Comparison of ENCODE assay signal across 29 mouse cellular contexts in genomic region chr8:113990718-113991117, GRCm38 (mm10).
DNase-seq lines count a peak whose midpoint lies in the region; ATAC-seq lines count a peak whose summit lies in the region.
"Had no signal": no experiment of that assay in that cellular context is flagged by ENCODE, and none has a peak within 500 bp of the region (broad histone marks: within the 10 kb centered on the region; RNA-seq: fewer than 3 reads in every experiment).

No protein-coding gene starts in this region.

- WGBS in kidney, embryonic 15.5 days, result 48% methylated on average over 9 of the region's 9 CpGs
- WGBS in embryonic facial prominence, embryonic 12.5 days, result 46% methylated on average over 9 of the region's 9 CpGs
- WGBS in embryonic facial prominence, embryonic 15.5 days, result 47% methylated on average over 9 of the region's 9 CpGs
- WGBS in limb, embryonic 12.5 days, result 43% methylated on average over 9 of the region's 9 CpGs

- H3K27me3 ChIP-seq in kidney, embryonic 15.5 days, result no peaks in the 10 kb centered on the region
- no peaks in the 10 kb centered on the region; the same call in 1 of the 2 replicates for H3K27me3 ChIP-seq in embryonic facial prominence, embryonic 12.5 days
- H3K27me3 ChIP-seq in embryonic facial prominence, embryonic 15.5 days, result peaks cover 2% of the 10 kb centered on the region; the same call in 1 of the 2 replicates
- H3K27me3 ChIP-seq in limb, embryonic 12.5 days, result peaks cover 20% of the 10 kb centered on the region
- H3K27me3 ChIP-seq: stomach, embryonic 15.5 days had no signal

- H3K9me3 ChIP-seq in kidney, embryonic 15.5 days (replicated peaks), result no peaks in the 10 kb centered on the region
- no peaks in the 10 kb centered on the region for H3K9me3 ChIP-seq in embryonic facial prominence, embryonic 12.5 days
- no peaks in the 10 kb centered on the region for H3K9me3 ChIP-seq in embryonic facial prominence, embryonic 15.5 days (replicated peaks)
- no peaks in the 10 kb centered on the region for H3K9me3 ChIP-seq in limb, embryonic 12.5 days
- H3K9me3 ChIP-seq: heart, embryonic 10.5 days; heart, embryonic 15.5 days; stomach, embryonic 15.5 days had no signal

- H3K9ac ChIP-seq in kidney, embryonic 15.5 days, result no peak overlapping the region
- no peak overlapping the region for H3K9ac ChIP-seq in embryonic facial prominence, embryonic 12.5 days
- H3K9ac ChIP-seq in embryonic facial prominence, embryonic 15.5 days, result no peak overlapping the region
- H3K9ac ChIP-seq in limb, embryonic 12.5 days (replicated peaks), result no peak overlapping the region
- H3K9ac ChIP-seq: heart, embryonic 15.5 days; hindbrain, embryonic 14.5 days; liver, embryonic 14.5 days; stomach, embryonic 15.5 days had no signal

- H3K4me2 ChIP-seq in kidney, embryonic 15.5 days, result no peak overlapping the region
- no peak overlapping the region for H3K4me2 ChIP-seq in embryonic facial prominence, embryonic 12.5 days (replicated peaks)
- no peak overlapping the region for H3K4me2 ChIP-seq in embryonic facial prominence, embryonic 15.5 days (replicated peaks)
- no peak overlapping the region; the same call in 1 of the 2 replicates for H3K4me2 ChIP-seq in limb, embryonic 12.5 days
- H3K4me2 ChIP-seq: heart, embryonic 15.5 days; hindbrain, embryonic 14.5 days; stomach, embryonic 15.5 days had no signal

- H3K36me3 ChIP-seq in kidney, embryonic 15.5 days, result no peaks in the 10 kb centered on the region
- no peaks in the 10 kb centered on the region for H3K36me3 ChIP-seq in embryonic facial prominence, embryonic 12.5 days
- no peaks in the 10 kb centered on the region for H3K36me3 ChIP-seq in embryonic facial prominence, embryonic 15.5 days
- no peaks in the 10 kb centered on the region for H3K36me3 ChIP-seq in limb, embryonic 12.5 days
- H3K36me3 ChIP-seq: heart, embryonic 10.5 days; heart, embryonic 15.5 days; stomach, embryonic 15.5 days had no signal

- peak; percentile 56; the same call in 1 of the 2 replicates for ATAC-seq in kidney, embryonic 15.5 days (replicated peaks; ENCODE audit: low FRiP score)
- ATAC-seq in embryonic facial prominence, embryonic 12.5 days (ENCODE audit: insufficient number of reproducible peaks, insufficient read depth, low FRiP score, low TSS enrichment), result 0 out of 2 replicates have a peak, but pooled peaks have one; percentile 47
- ATAC-seq in embryonic facial prominence, embryonic 15.5 days (ENCODE audit: insufficient number of reproducible peaks, low FRiP score, low TSS enrichment, low read depth), result peak; percentile 74; the same call in 1 of the 2 replicates
- peak; percentile 57; the same call in 1 of the 2 replicates for ATAC-seq in limb, embryonic 12.5 days (ENCODE audit: insufficient number of reproducible peaks, insufficient read depth, low FRiP score, low TSS enrichment, low read depth)
- ATAC-seq: forebrain, embryonic 14.5 days; intestine, postnatal 0 days had no signal

- peaks cover 11% of the 10 kb centered on the region for H3K4me1 ChIP-seq in kidney, embryonic 15.5 days
- peaks cover 10% of the 10 kb centered on the region; the same call in 1 of the 2 replicates for H3K4me1 ChIP-seq in embryonic facial prominence, embryonic 12.5 days
- H3K4me1 ChIP-seq in embryonic facial prominence, embryonic 15.5 days, result peaks cover 5% of the 10 kb centered on the region
- peaks cover 20% of the 10 kb centered on the region for H3K4me1 ChIP-seq in limb, embryonic 12.5 days (replicated peaks)
- H3K4me1 ChIP-seq: heart, embryonic 10.5 days; heart, embryonic 15.5 days; stomach, embryonic 15.5 days had no signal

- no peak overlapping the region for H3K4me3 ChIP-seq in kidney, embryonic 15.5 days (replicated peaks)
- H3K4me3 ChIP-seq in embryonic facial prominence, embryonic 12.5 days, result no peak overlapping the region
- H3K4me3 ChIP-seq in embryonic facial prominence, embryonic 15.5 days (replicated peaks), result no peak overlapping the region
- H3K4me3 ChIP-seq in limb, embryonic 12.5 days (replicated peaks), result no peak overlapping the region
- H3K4me3 ChIP-seq: heart, embryonic 10.5 days; heart, embryonic 15.5 days; layer of hippocampus, adult 2 months; stomach, embryonic 15.5 days had no signal

- H3K27ac ChIP-seq in kidney, embryonic 15.5 days, result no peak overlapping the region
- 0 out of 2 replicates have a peak overlapping the region, but pooled peaks have one; percentile 18 for H3K27ac ChIP-seq in embryonic facial prominence, embryonic 12.5 days
- no peak overlapping the region for H3K27ac ChIP-seq in embryonic facial prominence, embryonic 15.5 days (replicated peaks)
- 0 out of 2 replicates have a peak overlapping the region, but pooled peaks have one; percentile 37 for H3K27ac ChIP-seq in limb, embryonic 12.5 days
- H3K27ac ChIP-seq: heart, embryonic 15.5 days; hindbrain, embryonic 14.5 days; layer of hippocampus, adult 2 months; liver, embryonic 14.5 days; macrophage; stomach, embryonic 15.5 days had no signal

- DNase-seq in kidney, postnatal 4 days, result no peak
- no peak for DNase-seq in layer of hippocampus, postnatal 25 days (ENCODE audit: extremely low spot score in 1 of 2, low spot score in 1 of 2)
- no peak for DNase-seq in right cerebral cortex, postnatal 4 days
- no peak for DNase-seq in ovary, postnatal 36 days (ENCODE audit: low spot score)
- DNase-seq: adrenal gland, postnatal 25 days; B cell, adult 2 months; cerebellum, adult 11-12 months; cerebellum, adult 9-11 months; gastrocnemius, postnatal 25 days; heart, adult 11 months; heart, postnatal 4 days; kidney, postnatal 25 days; liver; lung, adult 2 months; lung, postnatal 10 days; midbrain, embryonic 14.5 days had no signal

Comparison
In these comparisons a context has a peak if more than half of its experiments do, and no peak if none do; other contexts are left out.
1. H3K27ac ChIP-seq: peak in embryonic facial prominence, embryonic 12.5 days (single experiment) and limb, embryonic 12.5 days (single experiment); none in kidney, embryonic 15.5 days (single experiment) and embryonic facial prominence, embryonic 15.5 days (single experiment).
2. Peak in every context shown above with its lines, with median percentiles within 50 percentile points of each other: ATAC-seq.